Mouse (Mus musculus) embryo, embryonic 11 days (tissue): ENCODE data around the gene Wdfy4.

ENCODE experiments used
- DNase-seq: peaks from one replicate; pipeline ENCODE4 v3.0.0-alpha.2; 2015

Wdfy4 gene

DNA sequence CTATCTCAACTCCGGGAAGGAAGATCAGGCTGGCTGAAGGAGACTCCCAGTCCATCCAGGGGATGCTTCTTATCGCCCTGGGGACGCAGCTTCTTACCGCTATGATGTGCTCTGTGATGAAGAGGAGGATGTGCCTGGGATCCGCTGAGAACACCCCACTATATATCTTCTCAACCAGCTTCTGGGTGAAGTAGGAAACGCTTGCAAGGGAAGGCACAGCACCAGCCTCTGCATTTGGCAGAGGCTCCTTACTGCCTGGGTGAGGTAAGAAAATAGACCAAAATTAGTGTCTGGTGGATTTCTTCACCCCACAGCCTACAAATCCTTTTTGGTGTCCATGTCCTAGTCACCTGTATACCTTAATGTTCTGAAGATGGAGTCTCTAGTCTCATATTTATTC lies 107.2 kb downstream of the Wdfy4 start:
- no peak for DNase-seq

DNA sequence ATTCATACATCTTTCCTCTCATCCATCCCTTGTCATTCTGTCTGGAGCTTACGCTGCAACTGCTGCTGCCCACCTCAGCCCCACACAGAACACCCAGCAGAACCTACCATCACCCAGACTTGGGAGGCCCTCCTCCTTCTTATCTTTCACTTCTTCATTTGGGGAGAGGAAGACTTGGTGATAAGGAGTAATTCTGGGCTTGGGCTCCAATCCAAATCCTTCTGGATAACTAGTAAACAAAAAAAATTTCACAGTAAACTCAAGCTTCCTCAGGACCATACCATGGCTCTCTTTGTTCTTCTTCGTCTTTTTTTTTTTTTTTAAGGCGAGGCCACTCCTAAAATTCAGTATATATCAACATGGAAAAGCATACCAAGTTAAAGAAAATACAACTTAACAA lies 112.0 kb downstream of the Wdfy4 start:
- DNase-seq, result no peak

DNA sequence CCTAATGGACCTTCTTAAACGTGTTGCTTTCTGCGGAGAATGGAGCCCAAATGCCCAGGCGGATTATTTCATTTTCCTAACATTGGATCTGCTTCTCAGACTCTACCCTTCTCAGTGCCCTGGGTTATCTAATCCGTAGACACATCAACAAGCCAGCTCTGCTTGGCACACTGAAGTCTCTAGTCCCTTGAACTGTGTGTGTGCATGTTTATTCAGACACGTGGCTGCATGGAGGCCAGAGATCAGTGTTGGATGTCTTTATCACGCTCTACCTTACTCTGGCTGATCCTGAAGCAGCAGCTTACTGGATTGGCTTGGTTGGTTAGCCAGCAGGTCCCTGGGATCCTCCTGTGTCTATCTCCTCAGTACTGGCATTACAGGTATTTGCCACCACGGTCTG lies 113.0 kb downstream of the Wdfy4 start:
- DNase-seq, result no peak

DNA sequence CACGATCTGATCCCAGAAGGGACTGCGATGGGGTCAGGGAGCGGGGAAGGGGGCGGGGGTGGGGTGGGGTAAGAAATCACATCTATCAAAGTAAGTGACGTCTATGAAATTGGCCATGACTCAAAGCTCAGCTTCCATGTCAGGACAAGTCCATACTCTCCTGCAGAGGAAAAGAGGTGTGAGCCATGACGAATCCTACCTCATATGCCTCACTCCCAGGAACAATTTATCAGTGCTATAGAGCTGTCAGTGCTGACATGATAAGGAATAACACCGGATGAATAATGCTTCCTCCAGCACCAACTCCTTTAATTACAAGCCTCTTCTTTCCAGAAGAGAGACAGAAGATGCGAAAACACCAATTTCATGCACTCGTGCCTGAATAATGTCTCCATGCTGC lies 117.6 kb downstream of the Wdfy4 start:
- DNase-seq, result peak; percentile 12

DNA sequence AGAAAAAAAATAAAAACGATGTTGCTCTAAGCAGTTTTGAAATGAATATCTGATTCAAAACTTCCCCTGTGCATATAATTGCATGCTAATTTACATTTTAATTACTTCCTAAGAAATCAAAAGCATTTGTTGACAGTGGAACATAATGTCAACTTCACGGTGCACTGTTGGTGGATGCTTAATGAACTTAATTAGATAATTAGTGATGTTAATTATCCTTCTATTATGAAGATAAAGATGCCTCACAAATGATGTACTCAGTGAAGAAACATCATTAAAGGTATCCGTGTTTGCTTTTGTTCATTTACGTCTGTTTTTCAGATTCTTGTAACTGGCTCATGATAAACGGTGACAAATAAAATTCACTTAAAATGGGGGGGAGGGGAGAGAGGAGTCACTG lies 122.3 kb downstream of the Wdfy4 start:
- DNase-seq, result no peak

DNA sequence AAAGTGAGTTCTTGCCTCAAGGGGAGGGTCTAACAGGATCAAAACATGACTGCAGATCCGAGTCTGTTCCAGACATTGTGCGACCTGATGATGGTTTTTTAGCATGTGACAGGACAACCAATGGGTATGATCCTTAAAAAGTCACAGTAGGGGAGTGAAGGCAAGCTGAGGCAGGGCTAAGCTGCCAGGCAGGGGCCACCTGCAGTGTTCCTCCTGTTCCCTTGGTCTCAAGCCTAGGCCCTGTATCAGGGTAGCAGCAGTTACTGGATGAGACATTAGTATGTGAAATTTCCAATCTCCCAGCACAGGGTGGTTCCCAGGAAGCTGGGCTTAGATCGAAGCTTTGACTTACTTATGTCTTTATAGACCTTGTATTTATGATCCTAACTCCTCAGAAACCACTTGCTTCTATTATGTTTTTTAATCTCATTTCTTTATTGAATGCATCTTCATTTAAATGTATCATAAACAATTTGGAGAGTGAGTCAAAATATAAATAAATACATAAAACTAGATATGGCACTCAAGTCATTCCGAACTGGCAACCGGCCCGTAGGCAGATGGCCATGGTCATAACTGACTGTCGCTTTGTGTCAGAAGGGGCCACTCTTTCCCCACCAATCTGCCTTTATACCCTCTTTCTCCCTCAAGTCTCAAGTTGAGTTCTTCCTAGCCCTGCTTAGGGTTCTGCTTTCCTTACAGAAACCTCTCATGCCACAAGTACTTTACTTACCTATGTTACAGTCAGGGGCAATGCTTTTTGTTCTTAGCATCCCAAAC lies 126.2 kb downstream of the Wdfy4 start:
- DNase-seq, result no peak

DNA sequence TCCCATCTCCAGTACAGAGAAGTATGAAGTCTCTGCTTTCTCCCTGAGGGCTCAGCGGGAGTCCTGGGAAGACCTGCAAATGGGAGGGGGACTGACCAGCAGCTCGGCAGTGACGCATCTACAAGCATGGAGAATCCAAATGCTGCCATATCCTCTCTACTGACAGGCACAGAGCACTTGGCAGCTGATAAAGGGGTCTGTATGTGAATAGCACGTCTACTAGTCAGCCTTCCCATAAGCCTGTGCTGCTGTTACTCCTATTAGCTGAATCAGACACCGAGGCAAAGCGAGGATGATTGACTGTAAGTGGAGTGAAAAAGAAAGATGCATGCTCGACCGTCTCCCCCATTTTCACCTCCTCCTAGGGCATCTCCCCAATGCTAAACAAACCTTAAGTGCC lies 131.9 kb downstream of the Wdfy4 start:
- DNase-seq, result no peak

DNA sequence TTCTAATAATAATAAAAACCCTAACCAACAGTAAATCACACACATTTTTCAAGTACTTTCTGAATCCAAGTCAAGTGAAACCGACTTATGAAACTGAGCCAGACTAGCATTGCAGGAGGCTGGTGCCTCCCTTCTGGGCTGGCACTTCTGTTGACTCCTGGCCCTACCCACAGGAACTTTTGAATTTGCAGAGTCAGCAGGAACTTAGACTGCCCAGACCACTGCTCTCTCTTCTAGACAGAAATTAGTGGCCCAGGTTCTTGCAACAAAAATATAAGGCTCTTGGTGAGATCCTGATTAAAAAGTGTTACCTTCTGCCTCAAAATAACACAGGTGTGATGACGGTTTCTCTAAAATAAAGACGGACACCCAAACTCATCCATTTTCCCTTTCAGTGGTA lies 140.1 kb downstream of the Wdfy4 start:
- DNase-seq, result no peak

DNA sequence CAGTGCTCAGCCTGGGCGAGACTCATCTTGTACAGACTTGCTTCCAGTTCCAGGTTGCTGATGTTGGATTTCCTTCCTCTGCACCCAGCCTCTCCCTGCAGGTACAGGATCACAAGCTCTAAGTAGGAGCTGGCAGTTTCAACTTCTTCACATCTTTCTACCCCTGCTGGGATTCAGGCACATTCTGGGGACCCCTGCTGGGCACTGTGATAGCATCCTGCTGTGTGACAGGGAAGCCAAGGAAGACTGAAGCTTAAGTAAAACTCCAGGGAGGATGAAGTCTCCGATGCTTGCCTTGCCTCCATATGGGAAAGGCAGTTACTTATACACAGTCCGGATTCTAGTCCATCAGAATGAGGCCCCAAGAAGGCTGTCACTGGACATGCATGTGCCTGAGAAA lies 148.5 kb downstream of the Wdfy4 start:
- no peak for DNase-seq

DNA sequence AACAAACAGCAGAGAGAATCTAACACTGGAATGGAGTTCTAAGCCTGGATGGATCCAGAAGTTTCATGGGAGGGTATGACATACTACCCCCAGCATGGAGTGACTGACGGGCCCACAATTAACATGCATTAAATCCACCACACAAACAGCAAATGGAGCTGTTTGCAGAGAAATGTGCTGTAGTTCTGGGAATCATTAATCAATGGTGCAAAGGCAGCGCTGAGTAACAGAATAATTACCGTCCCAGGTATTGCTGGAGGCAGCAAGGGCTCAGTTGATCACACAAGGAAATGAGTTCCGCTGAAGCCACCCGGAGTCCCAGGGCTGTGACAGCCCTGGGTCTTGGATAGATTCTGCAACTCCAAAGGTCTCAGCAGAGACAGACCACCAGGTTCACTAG lies 149.9 kb downstream of the Wdfy4 start:
- no peak for DNase-seq

DNA sequence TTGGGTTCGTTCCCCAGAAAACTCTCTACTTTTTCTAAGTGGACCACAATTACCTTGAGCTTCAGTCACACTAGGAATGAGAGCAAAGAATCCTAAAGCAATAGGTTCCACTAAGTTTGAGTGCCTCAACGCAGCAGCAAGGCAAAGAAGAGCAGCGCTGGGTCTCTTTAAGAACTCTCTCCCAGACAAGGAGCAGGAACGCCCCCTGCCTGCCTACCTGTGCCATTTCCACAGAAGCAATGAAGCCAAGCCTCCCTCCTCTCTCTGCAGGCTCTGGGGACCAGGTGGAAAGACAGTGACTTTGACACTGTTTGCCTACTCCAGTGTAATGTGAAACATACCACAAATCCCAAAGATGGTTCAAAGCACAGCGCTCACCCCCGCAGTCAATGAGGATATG lies 151.9 kb downstream of the Wdfy4 start:
- DNase-seq, result peak; percentile 74

DNA sequence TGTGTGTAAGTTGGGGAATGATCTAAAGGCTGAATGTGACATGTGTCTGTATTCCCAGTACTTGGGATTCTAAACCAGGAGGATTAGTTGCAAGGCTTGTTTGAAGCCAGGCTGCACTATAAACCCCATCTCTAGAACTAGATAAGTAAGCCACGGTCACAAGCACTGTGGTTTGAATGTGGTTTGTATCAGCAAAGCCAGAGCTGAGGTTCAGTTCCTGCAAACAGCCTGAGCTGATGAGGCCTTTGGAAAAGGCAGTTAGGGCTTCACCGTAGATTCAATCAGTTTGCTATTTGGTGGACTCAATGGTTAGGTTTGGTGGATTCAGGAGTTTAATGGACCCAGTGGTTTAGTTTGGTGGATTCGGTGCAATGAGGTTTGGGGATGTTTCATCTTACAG lies 154.5 kb downstream of the Wdfy4 start:
- no peak for DNase-seq

DNA sequence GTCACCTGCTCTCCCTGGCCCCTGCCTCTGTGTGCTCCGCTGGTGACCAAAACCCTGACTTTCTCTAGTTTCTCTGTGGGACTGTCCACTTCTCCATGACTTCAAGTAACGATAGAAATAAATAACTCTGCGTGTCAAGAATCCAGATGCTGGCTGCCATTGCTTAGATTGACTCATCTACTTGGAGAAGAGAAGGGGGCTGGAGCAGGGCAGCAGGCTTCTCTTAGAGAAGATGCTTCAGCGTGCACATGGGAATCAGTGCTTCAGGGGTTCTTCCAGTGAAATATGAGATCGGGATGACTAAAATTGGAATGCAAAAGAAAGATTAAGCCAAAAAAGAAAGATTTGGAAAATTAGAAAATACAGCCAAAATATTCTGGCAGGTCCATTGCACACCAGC lies 165.7 kb downstream of the Wdfy4 start:
- no peak for DNase-seq

DNA sequence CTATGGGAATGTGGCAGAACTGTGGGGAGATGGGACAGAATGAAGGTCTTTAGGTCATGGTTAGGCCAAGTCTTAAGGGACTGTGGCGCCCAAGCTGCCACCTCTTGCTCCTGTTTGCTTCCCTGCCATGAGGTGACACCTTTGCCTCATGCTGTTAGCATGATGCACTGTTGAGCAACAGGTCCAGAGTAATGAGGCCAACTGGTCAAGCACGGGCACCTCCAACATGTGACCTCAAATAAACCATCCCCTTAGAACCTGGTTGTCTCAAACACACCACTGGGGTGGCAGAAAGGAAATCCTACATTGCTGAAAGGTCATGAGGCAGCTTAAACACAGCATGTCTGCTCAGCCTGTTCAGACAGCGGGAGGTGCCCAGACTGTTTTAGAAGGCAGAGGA lies 166.3 kb downstream of the Wdfy4 start:
- DNase-seq, result no peak

DNA sequence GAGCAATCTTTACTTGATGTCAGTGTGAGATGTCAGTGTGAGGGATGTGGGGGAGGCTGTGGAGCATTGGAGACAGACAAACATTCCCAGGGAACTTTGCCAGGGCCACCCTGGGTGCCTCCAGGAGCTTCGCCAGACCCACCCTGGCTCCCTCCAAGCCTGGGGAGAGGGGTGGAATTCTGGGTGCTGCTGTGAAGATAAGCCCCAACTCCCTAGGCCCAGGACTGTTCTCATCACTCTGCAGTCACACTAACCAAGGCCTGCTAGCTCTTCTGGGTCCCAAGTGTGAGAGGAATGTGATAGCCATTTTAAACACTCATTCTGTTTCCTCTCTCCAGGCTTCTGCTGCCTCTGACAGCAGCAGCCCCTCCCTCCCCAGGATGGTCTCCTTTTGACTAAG lies 177.7 kb downstream of the Wdfy4 start:
- DNase-seq, result no peak

DNA sequence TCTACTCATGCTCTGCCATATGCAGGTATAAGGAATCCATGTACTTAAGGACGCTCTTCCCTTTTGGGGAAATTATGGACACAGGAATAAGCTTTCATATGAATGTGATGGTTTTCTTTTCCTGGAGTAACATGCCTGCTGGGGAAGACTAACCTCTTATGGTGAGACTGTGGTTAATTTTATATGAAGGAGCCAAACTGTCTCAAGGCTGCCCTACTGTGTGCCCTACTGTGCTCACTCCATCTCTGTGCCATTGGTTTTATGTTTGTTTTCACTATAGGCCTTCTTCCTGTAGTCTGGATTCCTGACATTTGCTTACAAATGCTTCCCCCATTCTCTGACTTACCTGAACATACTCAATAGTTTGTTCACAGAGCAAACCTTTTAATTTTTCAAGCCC lies 180.2 kb downstream of the Wdfy4 start:
- no peak for DNase-seq

DNA sequence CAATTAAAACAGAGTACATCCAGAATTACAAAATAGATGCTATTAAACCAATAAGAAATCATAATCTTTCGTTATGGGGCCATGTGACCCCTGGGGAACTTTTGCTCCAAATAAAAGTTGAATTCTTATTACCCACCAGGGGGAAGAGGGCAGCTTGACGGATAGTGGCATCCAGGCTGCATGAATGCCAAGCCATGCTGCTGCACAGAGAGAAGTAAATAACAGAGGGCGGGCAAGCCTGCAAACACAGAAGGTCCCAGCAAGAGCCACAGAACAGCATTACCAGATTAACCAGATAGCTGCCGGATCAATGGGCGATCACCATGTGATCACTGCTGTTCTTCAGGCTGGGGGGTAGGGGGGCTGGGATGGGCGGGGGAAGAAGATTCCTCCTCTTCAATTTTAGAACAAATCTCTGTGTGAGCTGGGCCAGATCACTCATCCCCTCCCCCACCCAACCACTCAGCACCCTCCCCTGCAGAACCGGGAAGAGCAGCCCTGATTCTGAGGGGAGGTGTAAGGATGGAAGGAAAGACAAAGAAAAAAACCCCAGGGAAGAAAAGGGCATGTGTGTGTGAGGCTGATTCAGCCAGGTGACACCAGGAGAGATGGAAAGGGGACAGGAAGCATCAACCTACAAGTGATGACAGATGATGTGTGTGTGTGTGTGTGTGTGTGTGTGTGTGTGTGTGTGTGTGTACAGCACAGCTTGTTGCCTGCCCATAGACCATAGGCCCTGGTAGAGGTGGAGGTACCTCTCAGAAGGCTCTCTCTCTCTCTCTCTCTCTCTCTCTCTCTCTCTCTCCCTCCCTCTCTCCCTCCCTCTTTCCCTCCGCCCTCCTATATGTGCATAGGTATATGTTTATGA lies 185.0 kb downstream of the Wdfy4 start:
- no peak for DNase-seq

DNA sequence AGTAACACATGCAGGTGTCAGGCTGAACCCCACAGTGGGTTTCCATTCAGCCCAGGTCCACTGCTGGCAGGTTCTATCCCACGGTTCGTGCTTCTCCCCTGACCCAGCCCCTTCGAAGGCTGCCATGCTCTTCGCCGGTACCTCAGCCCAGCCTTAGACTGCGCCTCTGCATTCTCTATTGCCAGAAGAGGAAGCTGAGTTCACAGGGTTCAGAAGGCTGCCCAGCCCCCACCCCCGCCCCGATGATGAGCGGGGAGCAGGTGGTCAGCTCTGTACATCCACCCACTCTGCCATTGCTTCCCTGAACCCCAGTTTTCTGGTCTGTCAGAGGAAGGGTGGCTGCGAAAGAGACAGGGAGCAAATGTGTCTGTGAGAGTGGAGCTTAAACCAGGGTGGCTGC lies 185.8 kb downstream of the Wdfy4 start:
- no peak for DNase-seq

DNA sequence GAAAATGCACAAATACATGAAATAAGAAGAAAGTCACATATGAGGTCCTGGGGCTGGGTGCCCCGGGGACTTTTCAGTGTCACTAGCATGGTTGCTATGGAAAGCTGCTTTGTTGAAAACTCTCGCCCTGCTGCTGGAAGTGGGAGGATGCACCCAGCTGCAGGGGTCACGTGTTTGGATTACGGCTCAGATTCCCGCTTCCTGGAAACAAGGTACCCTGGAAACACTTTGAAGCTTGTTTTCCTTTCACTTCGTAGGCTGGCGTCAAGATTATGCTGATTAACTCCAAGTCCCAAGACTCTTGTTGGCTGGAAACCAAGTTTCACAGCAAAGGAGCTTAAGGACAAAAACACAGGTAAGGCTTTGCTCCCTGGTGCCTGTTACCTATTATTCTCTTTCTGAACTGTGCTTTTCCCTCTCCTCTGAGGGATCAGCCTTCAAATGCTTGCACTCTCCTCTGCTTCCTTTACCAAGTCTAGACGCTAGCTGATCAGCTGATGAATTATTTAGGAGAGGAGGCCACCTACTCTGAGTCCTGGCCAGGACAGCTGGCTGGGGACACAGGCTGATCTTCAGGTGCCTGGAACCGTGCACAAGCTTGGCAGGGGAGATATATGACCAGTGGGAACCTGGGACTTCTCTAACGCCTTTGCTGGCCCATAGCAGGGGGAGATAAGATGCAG lies 190.2 kb downstream of the Wdfy4 start:
- DNase-seq, result peak; percentile 76

DNA sequence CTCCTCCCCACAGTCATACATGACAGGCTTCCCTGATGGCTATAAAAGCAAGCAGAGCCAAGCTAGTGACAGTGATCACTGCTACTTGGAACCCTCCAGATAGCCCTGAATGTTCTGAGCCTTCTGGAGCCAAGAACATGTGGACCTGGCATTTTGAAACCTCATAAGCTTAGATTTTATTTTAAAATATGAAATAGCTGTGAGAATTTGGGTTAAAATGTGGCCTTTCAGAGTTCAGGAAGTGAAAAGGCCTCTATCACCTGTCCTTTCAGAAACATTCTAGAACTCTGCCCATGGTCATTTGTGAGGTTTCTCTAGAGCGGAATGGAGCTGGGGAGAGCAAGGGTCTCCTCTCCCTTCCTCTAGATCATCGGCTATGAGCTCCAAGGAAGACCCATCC lies 194.2 kb downstream of the Wdfy4 start, which contains the start of gene Lrrc18:
Gene Lrrc18 (plus strand): TSS at position 301 of the 400 bp plus-strand sequence.
- DNase-seq, result no peak

DNA sequence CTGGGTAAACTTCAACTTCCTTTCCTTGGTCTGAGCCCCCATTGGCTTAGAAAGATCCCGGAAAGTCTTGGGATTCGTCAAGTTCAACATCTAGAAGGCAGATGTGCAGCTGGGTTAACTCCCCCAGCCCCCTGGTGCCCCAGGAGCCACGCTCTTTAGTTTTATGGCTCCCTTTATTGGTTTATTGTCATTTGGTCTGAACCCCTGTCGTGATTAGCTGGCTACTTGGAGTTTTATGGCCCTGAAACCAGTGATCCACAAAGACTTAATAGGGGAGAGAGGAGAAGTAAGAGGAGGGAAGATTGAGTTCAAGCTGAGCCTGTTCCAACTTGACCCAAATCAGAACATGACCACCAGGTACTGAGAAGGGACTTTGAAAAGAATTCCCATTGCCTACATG lies 198.6 kb downstream of the Wdfy4 start:
- peak; percentile 21 for DNase-seq

DNA sequence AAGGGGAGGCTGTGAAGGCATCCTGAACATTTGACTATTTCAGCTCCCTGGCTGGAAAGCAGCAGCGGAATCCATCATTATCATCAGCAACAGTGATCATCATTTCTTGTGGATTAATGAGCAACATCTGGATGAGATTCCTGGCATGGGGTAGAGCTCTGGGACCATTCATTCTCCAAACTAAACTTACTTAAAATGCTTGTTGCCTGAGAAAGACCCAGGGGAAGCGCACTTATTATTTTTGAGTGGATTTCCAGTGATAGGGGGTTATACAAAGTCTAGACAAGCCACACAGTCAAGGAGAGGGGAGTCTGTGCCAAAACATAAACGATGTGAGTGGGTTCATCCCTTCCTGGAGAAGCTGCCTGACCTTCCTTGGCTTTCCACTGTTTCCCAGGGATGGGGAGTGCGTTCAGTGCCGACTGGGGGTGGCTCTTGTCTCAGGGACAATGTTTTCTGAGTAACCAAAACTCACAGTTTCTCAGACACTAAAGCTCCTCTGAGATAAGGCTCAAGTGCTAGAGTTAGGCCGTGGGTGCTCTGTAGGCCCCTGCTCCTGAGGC lies 201.1 kb downstream of the Wdfy4 start:
- no peak for DNase-seq

DNA sequence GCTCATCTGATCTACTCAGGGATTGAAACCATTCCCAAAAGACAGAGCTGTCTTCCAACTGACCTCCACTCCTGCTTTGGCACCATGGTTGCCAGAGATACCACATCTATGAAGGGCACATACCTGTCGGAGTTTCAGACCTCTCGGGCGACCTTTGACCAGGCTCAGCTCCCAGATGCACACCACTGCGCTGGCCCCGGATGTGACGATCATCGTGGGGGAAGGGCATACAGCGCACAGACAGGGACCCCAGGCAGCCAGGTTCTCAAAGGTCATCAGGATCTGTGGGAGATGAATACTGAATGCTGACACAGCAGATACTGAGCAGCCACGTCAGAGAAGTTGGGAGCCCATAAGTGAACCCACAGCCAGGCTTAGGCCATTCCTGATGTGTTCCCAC lies 214.6 kb downstream of the Wdfy4 start:
- no peak for DNase-seq
